Mouse (Mus musculus): ENCODE measurements around the gene Ninl. TPM values are rescaled to one million over a fixed set of nuclear protein-coding genes. Genes with fewer than 3 reads are reported as not detected.

Ninl gene
- polyA plus RNA-seq, 1 experiment = 0.84 TPM

DNA sequence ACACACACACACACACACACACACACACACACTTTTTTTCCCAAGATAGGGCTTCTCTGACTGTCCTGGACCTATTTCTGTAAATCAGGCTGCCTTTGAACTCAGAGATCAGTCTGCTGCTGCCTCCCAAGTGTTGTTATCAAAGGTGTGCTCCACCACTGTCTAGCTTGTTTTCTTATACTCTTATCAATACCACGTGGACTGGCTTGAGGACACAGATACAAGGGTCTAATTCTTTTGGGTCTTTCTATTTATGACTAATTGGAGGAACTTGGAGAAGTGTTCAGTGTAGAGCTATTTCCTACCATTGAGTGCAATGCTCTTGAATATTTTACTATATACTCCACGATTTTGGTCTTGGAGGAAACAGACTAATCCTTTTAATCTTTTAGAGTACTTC is 151.8 kb downstream of the Ninl start:
- TF ChIP-seq POLR2A (IDR thresholded peaks at IDR 0.05; ENCODE audit: low read depth, low read length) (no peak), CTCF (IDR thresholded peaks at IDR 0.05; ENCODE audit: extremely low read depth, insufficient read length, insufficient replicate concordance, low read depth, low read length) (no peak)
- WGBS = 43% methylated on average over 2 of the region's 2 CpGs
- Histone ChIP-seq H3K36me3 (ENCODE audit: control insufficient read depth, insufficient read depth, low read length) (peaks cover 2% of the 10 kb centered on the region; the same call in 1 of the 2 replicates), H3K27ac (ENCODE audit: insufficient read depth, low read depth, low read length) (no peak overlapping the region), H3K4me1 (ENCODE audit: control insufficient read depth, insufficient read depth, insufficient read length, low read length) (peaks cover 5% of the 10 kb centered on the region; the same call in 1 of the 2 replicates), H3K4me3 (ENCODE audit: low read depth, low read length) (no peak overlapping the region), H3K27me3 (ENCODE audit: control insufficient read depth, insufficient read depth, low read length) (no peaks in the 10 kb centered on the region)

DNA sequence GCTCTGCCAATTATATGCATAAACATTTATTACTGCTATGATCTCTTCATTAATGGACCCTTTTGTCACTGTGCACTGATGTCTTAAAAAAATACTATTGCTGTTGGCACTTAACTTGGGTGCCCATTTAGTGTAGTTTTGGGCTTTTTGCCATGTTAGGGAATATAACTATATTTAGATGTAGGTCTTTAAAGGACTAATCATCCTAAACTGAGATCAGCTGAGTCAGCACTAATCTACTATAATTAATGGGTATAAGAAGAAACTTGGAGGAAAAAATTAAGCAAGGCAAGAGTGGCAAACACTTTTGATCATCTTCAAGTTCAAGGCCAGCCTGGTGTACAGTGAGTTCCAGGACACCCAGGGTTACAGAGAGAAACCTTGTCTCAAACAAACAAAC is 152.9 kb downstream of the Ninl start:
- H3K4me1 ChIP-seq (ENCODE audit: control insufficient read depth, insufficient read depth, insufficient read length, low read length) = peaks cover 5% of the 10 kb centered on the region; the same call in 1 of the 2 replicates
- no peak overlapping the region for H3K4me3 ChIP-seq (ENCODE audit: low read depth, low read length)
- TF ChIP-seq POLR2A (IDR thresholded peaks at IDR 0.05; ENCODE audit: low read depth, low read length) = no peak
- no peak for TF ChIP-seq CTCF (IDR thresholded peaks at IDR 0.05; ENCODE audit: extremely low read depth, insufficient read length, insufficient replicate concordance, low read depth, low read length)
- no peak overlapping the region for H3K27ac ChIP-seq (ENCODE audit: insufficient read depth, low read depth, low read length)
- H3K36me3 ChIP-seq (ENCODE audit: control insufficient read depth, insufficient read depth, low read length) = peaks cover 2% of the 10 kb centered on the region; the same call in 1 of the 2 replicates
- H3K27me3 ChIP-seq (ENCODE audit: control insufficient read depth, insufficient read depth, low read length) = no peaks in the 10 kb centered on the region

- TF ChIP-seq POLR2A (IDR thresholded peaks at IDR 0.05; ENCODE audit: low read depth, low read length) (no peak), CTCF (IDR thresholded peaks at IDR 0.05; ENCODE audit: extremely low read depth, insufficient read length, insufficient replicate concordance, low read depth, low read length) (no peak)
- peaks cover 2% of the 10 kb centered on the region; the same call in 1 of the 2 replicates for H3K36me3 ChIP-seq (ENCODE audit: control insufficient read depth, insufficient read depth, low read length)
- H3K4me3 ChIP-seq (ENCODE audit: low read depth, low read length) = no peak overlapping the region
- H3K27me3 ChIP-seq (ENCODE audit: control insufficient read depth, insufficient read depth, low read length) = no peaks in the 10 kb centered on the region
- H3K27ac ChIP-seq (ENCODE audit: insufficient read depth, low read depth, low read length) = no peak overlapping the region
- 85% methylated on average over 1 of the region's 1 CpGs for WGBS
- H3K4me1 ChIP-seq (ENCODE audit: control insufficient read depth, insufficient read depth, insufficient read length, low read length) = peaks cover 5% of the 10 kb centered on the region; the same call in 1 of the 2 replicates
These were observed 153.4 kb downstream of the Ninl start for GRCm38 (mm10) chr2:150885814-150886213.

GRCm38 (mm10) chr2:150884779-150885110 is 154.4 kb downstream of the Ninl start:
- Histone ChIP-seq H3K27ac (ENCODE audit: insufficient read depth, low read depth, low read length) (no peak overlapping the region), H3K4me1 (ENCODE audit: control insufficient read depth, insufficient read depth, insufficient read length, low read length) (peaks cover 5% of the 10 kb centered on the region; the same call in 1 of the 2 replicates), H3K27me3 (ENCODE audit: control insufficient read depth, insufficient read depth, low read length) (no peaks in the 10 kb centered on the region), H3K36me3 (ENCODE audit: control insufficient read depth, insufficient read depth, low read length) (no peaks in the 10 kb centered on the region; the same call in 1 of the 2 replicates), H3K4me3 (ENCODE audit: low read depth, low read length) (no peak overlapping the region)
- WGBS = 94% methylated on average over 1 of the region's 1 CpGs
- TF ChIP-seq CTCF (IDR thresholded peaks at IDR 0.05; ENCODE audit: extremely low read depth, insufficient read length, insufficient replicate concordance, low read depth, low read length) = no peak
- no peak for TF ChIP-seq POLR2A (IDR thresholded peaks at IDR 0.05; ENCODE audit: low read depth, low read length)

Other genes starting within 250 kb of the Ninl start
- 61.1 and 85.9 TPM in 2 replicates for gene Abhd12, start 134.6 kb downstream of the Ninl start, polyA plus RNA-seq (2012; rRNA removed)
- gene Gins1, start 134.0 kb downstream of the Ninl start, polyA plus RNA-seq (2012; rRNA removed) = 0.66 and 1.0 TPM in 2 replicates
- gene Nanp, start within 50 bp of the Ninl start, polyA plus RNA-seq (2012; rRNA removed) = 0.95 and 1.5 TPM in 2 replicates
- gene Gm14151, start 53.0 kb upstream of the Ninl start, polyA plus RNA-seq (2012; rRNA removed) = not detected in 2 replicates
- not detected in 2 replicates for gene Gm14147, start 58.9 kb upstream of the Ninl start, polyA plus RNA-seq (2012; rRNA removed)